Mouse (Mus musculus) liver, adult 2 months (tissue): Measurements from ENCODE around the gene Tctn3.

Experiments
- CTCF ChIP-seq: fragments of 200-500 bp; IDR thresholded peaks from 2 replicates; pipeline ENCODE4 v1.5.1; 2011; ENCODE audit warnings: low read depth, low read length, control low read depth
- POLR2A ChIP-seq: fragments of 200-500 bp; IDR thresholded peaks from 2 replicates; pipeline ENCODE4 v1.6.1; 2011; ENCODE audit warnings: low read length, control low read depth; ENCODE audit not compliant: insufficient read depth; ENCODE audit errors: extremely low read depth

DNA sequence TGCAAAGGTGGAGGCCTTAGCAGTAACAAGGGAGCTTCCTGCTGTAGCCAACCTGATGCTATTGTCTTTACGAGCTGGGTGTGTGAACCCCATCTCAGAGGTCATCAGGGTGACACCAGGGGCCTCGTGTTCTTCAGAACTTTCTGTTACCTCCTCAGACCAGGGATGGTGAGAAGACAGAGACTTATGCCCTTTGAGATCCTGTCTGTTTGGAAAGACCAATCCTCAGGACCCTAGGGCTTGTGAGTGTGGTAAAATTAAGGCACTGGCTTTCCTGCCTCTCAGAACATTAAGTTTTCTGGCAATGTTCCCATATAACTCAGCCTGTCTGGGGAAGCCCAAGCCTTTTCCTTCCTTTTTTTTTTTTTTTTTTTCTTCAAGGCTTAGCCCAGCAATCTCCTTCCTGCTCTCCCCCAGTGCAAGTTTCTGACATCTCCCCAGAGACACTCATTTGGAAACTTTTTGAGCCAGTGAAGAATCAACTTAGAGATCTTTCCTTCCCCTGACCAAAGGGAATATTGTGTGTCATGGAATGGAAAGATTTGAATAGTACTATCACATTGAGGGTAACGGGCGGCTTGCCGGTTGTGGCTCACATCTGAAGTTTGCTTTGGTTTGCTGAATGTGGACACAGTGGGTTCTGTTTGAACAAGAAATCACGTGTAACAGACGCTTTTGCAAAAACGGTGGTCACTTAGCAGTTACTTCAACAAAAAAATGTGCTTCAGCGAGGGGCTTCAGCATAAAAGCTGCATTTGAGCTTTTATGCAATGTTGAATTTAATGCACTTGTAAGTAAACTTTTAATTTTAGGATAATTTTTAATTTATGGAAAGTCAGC lies 35.5 kb upstream of the Tctn3 start:
- TF ChIP-seq POLR2A (no peak), CTCF (no peak)
